Mouse (Mus musculus): ENCODE results near the gene Pkhd1. TPM values are rescaled to one million over a fixed set of nuclear protein-coding genes. Genes with fewer than 3 reads are reported as not detected.

The Pkhd1 gene
- polyA plus RNA-seq, 1 experiment = 1.1 TPM

GRCm38 (mm10) chr1:20018198-20018925, 599.5 kb downstream of the Pkhd1 start:
- no peak for TF ChIP-seq POLR2A (IDR thresholded peaks at IDR 0.05; ENCODE audit: insufficient read length, low read depth)
- TF ChIP-seq TCF12 (IDR thresholded peaks at IDR 0.05; ENCODE audit: insufficient read depth, poor library complexity, severe bottlenecking) = no peak
- no peak for TF ChIP-seq TCF3 (IDR thresholded peaks at IDR 0.05; ENCODE audit: insufficient read length, low read depth)
- TF ChIP-seq REST (IDR thresholded peaks at IDR 0.05; ENCODE audit: insufficient read depth, insufficient read length) = no peak
- TF ChIP-seq MYOD1 (IDR thresholded peaks at IDR 0.05; ENCODE audit: control insufficient read depth in 1 of 3, insufficient read length in 2 of 3, low read depth in 2 of 3) = no peak
- no peak for TF ChIP-seq E2F4 (IDR thresholded peaks at IDR 0.05; ENCODE audit: insufficient read depth)
- TF ChIP-seq SRF (IDR thresholded peaks at IDR 0.05; ENCODE audit: control insufficient read depth, insufficient read length, low read depth) = no peak
- TF ChIP-seq MYOG (IDR thresholded peaks at IDR 0.05; ENCODE audit: control insufficient read depth in 1 of 3, insufficient read depth in 1 of 3, insufficient read length in 2 of 3, low read depth in 2 of 3) = no peak
- no peak for TF ChIP-seq POLR2AphosphoS2 (IDR thresholded peaks at IDR 0.05; ENCODE audit: insufficient read length, low read depth)
- no peak for TF ChIP-seq CEBPB (IDR thresholded peaks at IDR 0.05; ENCODE audit: insufficient read depth, poor library complexity, severe bottlenecking)
- no peak for TF ChIP-seq MAX (IDR thresholded peaks at IDR 0.05; ENCODE audit: low read depth)
- TF ChIP-seq USF1 (IDR thresholded peaks at IDR 0.05; ENCODE audit: low read depth) = no peak
- no peaks in the 10 kb centered on the region for H3K36me3 ChIP-seq (ENCODE audit: control insufficient read depth, insufficient read depth)
- H3ac ChIP-seq (ENCODE audit: control insufficient read depth, insufficient read length) = no peak overlapping the region
- no peaks in the 10 kb centered on the region for H3K79me2 ChIP-seq (ENCODE audit: control insufficient read depth, insufficient read depth)
- H3K4me3 ChIP-seq = no peak overlapping the region
- no peaks in the 10 kb centered on the region for H3K27me3 ChIP-seq (ENCODE audit: control insufficient read depth, insufficient read depth, insufficient read length)
- H3K4me2 ChIP-seq (ENCODE audit: low read depth) = no peak overlapping the region

- H3K79me2 ChIP-seq (ENCODE audit: control insufficient read depth, insufficient read depth) = no peaks in the 10 kb centered on the region
- H3K36me3 ChIP-seq (ENCODE audit: control insufficient read depth, insufficient read depth) = no peaks in the 10 kb centered on the region
- no peaks in the 10 kb centered on the region for H3K27me3 ChIP-seq (ENCODE audit: control insufficient read depth, insufficient read depth, insufficient read length)
- H3K4me3 ChIP-seq = no peak overlapping the region
- TF ChIP-seq REST (IDR thresholded peaks at IDR 0.05; ENCODE audit: insufficient read depth, insufficient read length) (no peak), MYOG (IDR thresholded peaks at IDR 0.05; ENCODE audit: control insufficient read depth in 1 of 3, insufficient read depth in 1 of 3, insufficient read length in 2 of 3, low read depth in 2 of 3) (no peak), POLR2AphosphoS2 (IDR thresholded peaks at IDR 0.05; ENCODE audit: insufficient read length, low read depth) (no peak), USF1 (IDR thresholded peaks at IDR 0.05; ENCODE audit: low read depth) (no peak), TCF3 (IDR thresholded peaks at IDR 0.05; ENCODE audit: insufficient read length, low read depth) (no peak)
- no peak overlapping the region for H3ac ChIP-seq (ENCODE audit: control insufficient read depth, insufficient read length)
- H3K4me2 ChIP-seq (ENCODE audit: low read depth) = no peak overlapping the region
Measured at GRCm38 (mm10) chr1:20017619-20018018, 600.2 kb downstream of the Pkhd1 start.

Other genes with a start within 250 kb of the Pkhd1 start
- gene Il17a, start 112.8 kb upstream of the Pkhd1 start, polyA plus RNA-seq (2012; fragmentation: generic; extraction: Trizol) = not detected
- not detected for gene Il17f, start 172.6 kb upstream of the Pkhd1 start, polyA plus RNA-seq (2012; fragmentation: generic; extraction: Trizol)
- gene Mcm3, start 202.2 kb upstream of the Pkhd1 start, polyA plus RNA-seq (2012; fragmentation: generic; extraction: Trizol) = 23.2 TPM